Mouse (Mus musculus) ES-Bruce4 (cell line): ENCODE results near the gene Tmc2.

Experiments
- CTCF ChIP-seq: IDR thresholded peaks from one replicate; pipeline ENCODE4 v1.8.1; 2011; ENCODE audit warnings: low read depth, low read length
- EP300 ChIP-seq: IDR thresholded peaks from 2 replicates; pipeline ENCODE4 v1.6.1; 2011; ENCODE audit warnings: low read depth, low read length; ENCODE audit not compliant: insufficient read depth
- POLR2A ChIP-seq: IDR thresholded peaks from one replicate; pipeline ENCODE4 v1.8.1; 2011; ENCODE audit warnings: low read length; ENCODE audit not compliant: insufficient read depth

DNA sequence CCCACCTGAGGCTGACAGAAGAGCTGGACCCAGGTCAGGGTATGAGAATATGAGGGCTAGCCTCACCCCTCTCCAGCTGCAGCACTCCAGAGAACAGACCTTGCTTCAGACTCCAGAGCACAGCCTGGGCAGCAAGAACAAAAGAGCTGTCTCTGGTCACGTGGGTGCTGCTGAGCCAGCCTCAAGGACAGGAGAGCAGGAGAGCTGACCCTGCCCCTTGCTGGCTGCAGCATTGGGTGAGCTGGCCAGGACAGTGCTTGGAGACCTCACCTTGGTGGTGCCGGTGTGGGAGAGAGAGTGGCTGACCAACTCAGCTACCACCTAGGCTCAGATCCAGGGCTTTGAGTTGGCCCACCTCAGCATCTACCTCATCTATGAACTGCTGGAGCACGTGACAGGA is 39.8 kb upstream of the Tmc2 start:
- TF ChIP-seq EP300 (no peak), CTCF (no peak), POLR2A (no peak)
